Mouse (Mus musculus): ENCODE measurements around the gene Tenm4. TPM values are rescaled to one million over a fixed set of nuclear protein-coding genes. Genes with fewer than 3 reads are reported as not detected.

Tenm4 gene
- total and polyA plus RNA-seq, 3 experiments, result 0.03 to 0.26 (median 0.04) TPM

GRCm38 (mm10) chr7:96566260-96566659 is 395.2 kb downstream of the Tenm4 start:
- Histone ChIP-seq H3K36me3 (replicated peaks in 1 of 2; ENCODE audit: control insufficient read depth in 1 of 2, insufficient read depth in 1 of 2, low read length in 1 of 2) (no peaks in the 10 kb centered on the region), H3K4me1 (ENCODE audit: control insufficient read depth in 1 of 2, insufficient read depth in 2 of 2) (peaks cover 4 to 34% of the 10 kb centered on the region in 2 experiments; a peak in 3 of 4 replicates), H3K9ac (ENCODE audit: insufficient read depth, low read depth) (no peak overlapping the region), H3K27me3 (replicated peaks) (no peaks in the 10 kb centered on the region), H3K9me3 (replicated peaks; ENCODE audit: low read length) (no peaks in the 10 kb centered on the region), H3K79me2 (replicated peaks; ENCODE audit: control insufficient read depth, extremely low read depth, insufficient read depth, poor library complexity, severe bottlenecking) (no peaks in the 10 kb centered on the region), H3K27ac (ENCODE audit: insufficient read depth, low read depth) (no peak overlapping the region), H3K4me3 (replicated peaks in 1 of 3; ENCODE audit: low read depth in 2 of 3, low read length in 2 of 3, poor library complexity in 1 of 3) (no peak overlapping the region), H3K4me2 (ENCODE audit: insufficient read depth, low read depth, poor library complexity, severe bottlenecking) (no peak overlapping the region)
- no peak for DNase-seq (ENCODE audit: extremely low read depth)
- dilution Hi-C loops (cut with MboI; ENCODE audit: extremely low pct_ligation_motif_present, extremely low pct_unique_long_range_greater_than_20kb, low sequenced_read_pairs), result no loop called here
- in situ Hi-C loops (cut with MboI; ENCODE audit: low pct_ligation_motif_present, low pct_unique_long_range_greater_than_20kb, low sequenced_read_pairs), result loop anchor here (25.0 kb wide), 1 partner anchor 196 kb away; no protein-coding TSS in a partner anchor
- no peak for TF ChIP-seq UBTF (IDR thresholded peaks at IDR 0.05; ENCODE audit: low read depth, low read length)
- no peak for TF ChIP-seq NELFE (IDR thresholded peaks at IDR 0.05; ENCODE audit: low read depth, low read length)
- no peak for TF ChIP-seq RCOR1 (conservative IDR thresholded peaks at IDR 0.05; ENCODE audit: low read depth, low read length)
- no peak for TF ChIP-seq SIN3A (IDR thresholded peaks at IDR 0.05; ENCODE audit: low read length)
- no peak for TF ChIP-seq ZMIZ1 (IDR thresholded peaks at IDR 0.05; ENCODE audit: low read depth, low read length)
- no peak for TF ChIP-seq BHLHE40 (IDR thresholded peaks at IDR 0.05; ENCODE audit: low read depth, low read length)
- TF ChIP-seq JUN (IDR thresholded peaks at IDR 0.05; ENCODE audit: insufficient read depth, low read depth, low read length), result no peak
- no peak for TF ChIP-seq CHD1 (IDR thresholded peaks at IDR 0.05; ENCODE audit: low read depth, low read length)
- TF ChIP-seq MAZ (IDR thresholded peaks at IDR 0.05; ENCODE audit: low read depth, low read length), result no peak
- no peak for TF ChIP-seq USF1 (IDR thresholded peaks at IDR 0.05; ENCODE audit: low read depth, low read length)

- H3K36me3 ChIP-seq (replicated peaks in 1 of 2; ENCODE audit: control insufficient read depth in 1 of 2, insufficient read depth in 1 of 2, low read length in 1 of 2), result no peaks in the 10 kb centered on the region
- no peaks in the 10 kb centered on the region for H3K9me3 ChIP-seq (replicated peaks; ENCODE audit: low read length)
- dilution Hi-C loops (cut with MboI; ENCODE audit: extremely low pct_ligation_motif_present, extremely low pct_unique_long_range_greater_than_20kb, low sequenced_read_pairs) (no loop called here), in situ Hi-C loops (cut with MboI; ENCODE audit: low pct_ligation_motif_present, low pct_unique_long_range_greater_than_20kb, low sequenced_read_pairs) (loop anchor here (25.0 kb wide), 1 partner anchor 194 kb away; no protein-coding TSS in a partner anchor)
- no peak overlapping the region for H3K27ac ChIP-seq (ENCODE audit: insufficient read depth, low read depth)
- peaks cover 0 to 16% of the 10 kb centered on the region in 2 experiments; a peak in 2 of 4 replicates for H3K4me1 ChIP-seq (ENCODE audit: control insufficient read depth in 1 of 2, insufficient read depth in 2 of 2)
- H3K9ac ChIP-seq (ENCODE audit: insufficient read depth, low read depth), result no peak overlapping the region
- no peak for DNase-seq (ENCODE audit: extremely low read depth)
- no peaks in the 10 kb centered on the region for H3K27me3 ChIP-seq (replicated peaks)
- H3K79me2 ChIP-seq (replicated peaks; ENCODE audit: control insufficient read depth, extremely low read depth, insufficient read depth, poor library complexity, severe bottlenecking), result no peaks in the 10 kb centered on the region
- H3K4me3 ChIP-seq (replicated peaks in 1 of 3; ENCODE audit: low read depth in 2 of 3, low read length in 2 of 3, poor library complexity in 1 of 3), result no peak overlapping the region
- TF ChIP-seq CTCF (conservative IDR thresholded peaks at IDR 0.05 in 1 of 2, IDR thresholded peaks at IDR 0.05 in 1 of 2; ENCODE audit: low read depth in 2 of 2, low read length in 2 of 2) (no peak), TBP (conservative IDR thresholded peaks at IDR 0.05; ENCODE audit: low read depth, low read length) (no peak), ELF1 (IDR thresholded peaks at IDR 0.05; ENCODE audit: low read depth, low read length) (no peak), CHD2 (IDR thresholded peaks at IDR 0.05; ENCODE audit: low read length) (no peak), KAT2A (IDR thresholded peaks at IDR 0.05; ENCODE audit: insufficient replicate concordance, low read length) (no peak), ZKSCAN1 (IDR thresholded peaks at IDR 0.05; ENCODE audit: borderline replicate concordance, low read depth, low read length) (no peak), BHLHE40 (IDR thresholded peaks at IDR 0.05; ENCODE audit: low read depth, low read length) (no peak), E2F4 (IDR thresholded peaks at IDR 0.05; ENCODE audit: insufficient replicate concordance, low read depth, low read length) (no peak), MAX (IDR thresholded peaks at IDR 0.05; ENCODE audit: low read length) (no peak), ZNF384 (IDR thresholded peaks at IDR 0.05; ENCODE audit: low read depth, low read length) (no peak), MAFK (IDR thresholded peaks at IDR 0.05; ENCODE audit: insufficient replicate concordance, low read length) (no peak), POLR2AphosphoS2 (IDR thresholded peaks at IDR 0.05; ENCODE audit: low read depth, low read length) (no peak), RAD21 (IDR thresholded peaks at IDR 0.05; ENCODE audit: low read depth, low read length) (no peak)
- H3K4me2 ChIP-seq (ENCODE audit: insufficient read depth, low read depth, poor library complexity, severe bottlenecking), result no peak overlapping the region
Observed at GRCm38 (mm10) chr7:96568034-96568433, 397.0 kb downstream of the Tenm4 start.

All from CH12.LX (cell line).